Mouse (Mus musculus) heart, adult 2 months (tissue): ENCODE measurements at regions not wholly inside any gene's neighbourhood (a gene's known extent, or its start where the extent isn't known, plus 50 kb on each side); places are given as distances from the start of the nearest gene placed in this dataset.

Experiments
- CTCF ChIP-seq: fragments of 200-600 bp; IDR thresholded peaks from 2 replicates; pipeline ENCODE4 v1.8.1; 2022; ENCODE audit warnings: antibody characterized with exemption, mild to moderate bottlenecking, moderate library complexity
- POLR2A ChIP-seq: fragments of 200-500 bp; IDR thresholded peaks from 2 replicates; pipeline ENCODE4 v1.6.1; 2011; ENCODE audit warnings: mild to moderate bottlenecking, low read depth, low read length, control low read depth; ENCODE audit not compliant: insufficient read depth

DNA sequence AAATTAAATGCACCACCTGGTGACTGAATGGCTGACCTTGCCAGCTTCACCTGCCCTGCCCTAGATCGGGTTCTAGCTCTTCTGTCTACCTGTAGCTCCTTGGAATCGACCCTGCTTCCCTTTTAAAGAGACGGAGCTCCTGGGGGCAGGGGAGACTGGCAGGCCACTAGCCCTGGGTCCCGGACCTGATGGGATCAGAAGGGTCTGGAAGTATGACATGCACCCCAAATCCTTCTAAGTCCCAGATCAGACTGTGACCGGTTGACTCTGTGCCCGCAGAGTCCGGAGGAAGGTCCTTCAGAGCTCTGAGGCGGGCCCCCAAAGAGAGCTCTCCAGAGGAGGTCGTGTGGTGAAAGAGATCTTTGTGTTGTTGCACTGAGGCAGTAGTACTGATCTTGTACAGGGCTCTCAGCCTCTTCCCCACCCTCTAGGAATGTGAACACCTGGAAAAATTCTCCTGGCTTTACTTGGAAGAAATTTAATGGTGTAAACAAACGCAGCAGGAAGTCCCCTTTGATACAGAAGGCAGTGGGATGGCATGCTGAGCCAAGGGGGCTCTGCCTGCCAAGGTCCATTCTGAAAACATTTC, 259.2 kb upstream of the Nr2f2 start:
- TF ChIP-seq CTCF (no peak), POLR2A (no peak)
